Mouse (Mus musculus) heart, adult 2 months (tissue): ENCODE data around the gene Traf3ip2.

Source experiments
- CTCF ChIP-seq: fragments of 200-600 bp; IDR thresholded peaks from 2 replicates; pipeline ENCODE4 v1.8.1; 2022; ENCODE audit warnings: antibody characterized with exemption, mild to moderate bottlenecking, moderate library complexity
- EP300 ChIP-seq: fragments of 200-500 bp; IDR thresholded peaks from 2 replicates; pipeline ENCODE4 v1.6.1; 2011; ENCODE audit warnings: low read depth, low read length, control low read depth; ENCODE audit not compliant: insufficient read depth

DNA sequence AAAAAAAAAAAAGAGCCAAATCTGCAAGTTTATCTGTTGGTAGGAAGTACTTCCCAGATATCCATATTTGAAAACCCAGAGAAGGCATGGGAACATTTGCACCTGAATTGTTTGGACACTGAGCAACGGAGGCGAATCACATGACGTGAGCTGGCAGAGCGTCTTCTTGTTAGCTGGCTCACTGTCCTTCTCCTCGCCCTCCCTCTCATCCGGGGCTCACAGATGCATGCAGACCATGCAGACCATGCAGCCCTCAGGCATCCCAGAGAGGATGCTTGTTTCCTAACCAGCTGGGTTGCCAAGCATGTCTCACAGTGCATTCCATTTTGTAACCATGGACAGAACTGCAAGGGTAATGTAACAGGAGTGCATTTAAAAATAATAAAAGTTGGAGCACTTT lies 11.1 kb downstream of the Traf3ip2 start:
- TF ChIP-seq EP300 (no peak), CTCF (no peak)
